Mouse (Mus musculus): ENCODE measurements around the gene Fam198b. TPM values are rescaled to one million over a fixed set of nuclear protein-coding genes. Genes with fewer than 3 reads are reported as not detected.
A peak's percentile ranks its signal among the peaks of the same experiment; 100 is the strongest.

The Fam198b gene
- total RNA-seq, 2 experiments from 2014 or later = 0.23 TPM; not detected in 1

GRCm38 (mm10) chr3:79910375-79911141 is 26.2 kb downstream of the Fam198b start:
- ATAC-seq (replicated peaks; ENCODE audit: low FRiP score, low TSS enrichment, poor library complexity, severe bottlenecking) = no peak

- 0 out of 2 replicates have a peak, but pooled peaks have one; percentile 24 for ATAC-seq (replicated peaks; ENCODE audit: low FRiP score, low TSS enrichment, poor library complexity, severe bottlenecking)
These were observed 26.8 kb downstream of the Fam198b start for GRCm38 (mm10) chr3:79911166-79911565.

- no peak for ATAC-seq (replicated peaks; ENCODE audit: low FRiP score, low TSS enrichment, poor library complexity, severe bottlenecking)
These were observed 29.7 kb downstream of the Fam198b start for GRCm38 (mm10) chr3:79914012-79914411.

- no peak for ATAC-seq (replicated peaks; ENCODE audit: low FRiP score, low TSS enrichment, poor library complexity, severe bottlenecking)
These were observed 31.9 kb downstream of the Fam198b start for GRCm38 (mm10) chr3:79916185-79916584.

GRCm38 (mm10) chr3:79918761-79919160 is 34.4 kb downstream of the Fam198b start:
- ATAC-seq (replicated peaks; ENCODE audit: low FRiP score, low TSS enrichment, poor library complexity, severe bottlenecking) = no peak

- no peak for ATAC-seq (replicated peaks; ENCODE audit: low FRiP score, low TSS enrichment, poor library complexity, severe bottlenecking)
These were observed 41.8 kb downstream of the Fam198b start for GRCm38 (mm10) chr3:79925950-79926697.

GRCm38 (mm10) chr3:79927050-79927449 is 42.7 kb downstream of the Fam198b start:
- ATAC-seq (replicated peaks; ENCODE audit: low FRiP score, low TSS enrichment, poor library complexity, severe bottlenecking) = no peak

- ATAC-seq (replicated peaks; ENCODE audit: low FRiP score, low TSS enrichment, poor library complexity, severe bottlenecking) = no peak
These were observed 44.1 kb downstream of the Fam198b start for GRCm38 (mm10) chr3:79928409-79928808.

- no peak for ATAC-seq (replicated peaks; ENCODE audit: low FRiP score, low TSS enrichment, poor library complexity, severe bottlenecking)
These were observed 45.9 kb downstream of the Fam198b start for GRCm38 (mm10) chr3:79930141-79930744.

- ATAC-seq (replicated peaks; ENCODE audit: low FRiP score, low TSS enrichment, poor library complexity, severe bottlenecking) = 0 out of 2 replicates have a peak, but pooled peaks have one; percentile 55
These were observed 51.9 kb downstream of the Fam198b start for GRCm38 (mm10) chr3:79936213-79936612.

- no peak for ATAC-seq (replicated peaks; ENCODE audit: low FRiP score, low TSS enrichment, poor library complexity, severe bottlenecking)
These were observed 52.6 kb downstream of the Fam198b start for GRCm38 (mm10) chr3:79936730-79937447.

GRCm38 (mm10) chr3:79947736-79948135 is 63.4 kb downstream of the Fam198b start:
- no peak for ATAC-seq (replicated peaks; ENCODE audit: low FRiP score, low TSS enrichment, poor library complexity, severe bottlenecking)

- ATAC-seq (replicated peaks; ENCODE audit: low FRiP score, low TSS enrichment, poor library complexity, severe bottlenecking) = no peak
These were observed 63.8 kb downstream of the Fam198b start for GRCm38 (mm10) chr3:79948151-79948550.

- ATAC-seq (replicated peaks; ENCODE audit: low FRiP score, low TSS enrichment, poor library complexity, severe bottlenecking) = no peak
These were observed 68.9 kb downstream of the Fam198b start for GRCm38 (mm10) chr3:79953164-79953759.

GRCm38 (mm10) chr3:79955262-79955661 is 70.9 kb downstream of the Fam198b start:
- no peak for ATAC-seq (replicated peaks; ENCODE audit: low FRiP score, low TSS enrichment, poor library complexity, severe bottlenecking)

- no peak for ATAC-seq (replicated peaks; ENCODE audit: low FRiP score, low TSS enrichment, poor library complexity, severe bottlenecking)
These were observed 72.5 kb downstream of the Fam198b start for GRCm38 (mm10) chr3:79956792-79957191.

- ATAC-seq (replicated peaks; ENCODE audit: low FRiP score, low TSS enrichment, poor library complexity, severe bottlenecking) = no peak
These were observed 73.4 kb downstream of the Fam198b start for GRCm38 (mm10) chr3:79957752-79958151.

- ATAC-seq (replicated peaks; ENCODE audit: low FRiP score, low TSS enrichment, poor library complexity, severe bottlenecking) = peak; percentile 73
These were observed 82.4 kb downstream of the Fam198b start for GRCm38 (mm10) chr3:79966709-79967108.

GRCm38 (mm10) chr3:79967346-79967745 is 83.0 kb downstream of the Fam198b start:
- ATAC-seq (replicated peaks; ENCODE audit: low FRiP score, low TSS enrichment, poor library complexity, severe bottlenecking) = no peak
